14 mouse cellular contexts compared by ENCODE assay signal in genomic region chr5:74880669-74881226, GRCm38 (mm10).
A peak's percentile ranks its signal among the peaks of the same experiment; 100 is the strongest.
DNase-seq lines count a peak whose midpoint lies in the region; ATAC-seq and TF ChIP-seq lines count a peak whose summit lies in the region.
"Had no signal": no experiment of that assay in that cellular context is flagged by ENCODE, and none has a peak within 500 bp of the region (broad histone marks: within the 10 kb centered on the region; RNA-seq: fewer than 3 reads in every experiment).

No protein-coding gene starts in this region.

- no peak overlapping the region for H3K27ac ChIP-seq in neural tube, embryonic 13.5 days (replicated peaks)
- H3K27ac ChIP-seq in intestine, embryonic 16.5 days (ENCODE audit: low read length), result peak overlapping the region; percentile 22; the same call in 1 of the 2 replicates
- H3K27ac ChIP-seq in thymus, adult 2 months (ENCODE audit: control insufficient read depth, insufficient read depth, low read length), result no peak overlapping the region
- H3K27ac ChIP-seq in hindbrain, embryonic 16.5 days (ENCODE audit: low read depth, low read length), result no peak overlapping the region
- H3K27ac ChIP-seq: heart, adult 2 months; hindbrain, embryonic 13.5 days had no signal

- no peaks in the 10 kb centered on the region for H3K36me3 ChIP-seq in neural tube, embryonic 13.5 days
- no peaks in the 10 kb centered on the region for H3K36me3 ChIP-seq in intestine, embryonic 16.5 days (ENCODE audit: control insufficient read depth, insufficient read depth, low read length)
- no peaks in the 10 kb centered on the region for H3K36me3 ChIP-seq in thymus, adult 2 months (ENCODE audit: control insufficient read depth, insufficient read depth, low read length)
- no peaks in the 10 kb centered on the region for H3K36me3 ChIP-seq in hindbrain, embryonic 16.5 days (ENCODE audit: control insufficient read depth, insufficient read depth, low read length)
- H3K36me3 ChIP-seq: hindbrain, embryonic 13.5 days had no signal

- H3K4me1 ChIP-seq in neural tube, embryonic 13.5 days (replicated peaks), result peaks cover 14% of the 10 kb centered on the region
- peaks cover 7% of the 10 kb centered on the region; the same call in 1 of the 2 replicates for H3K4me1 ChIP-seq in intestine, embryonic 16.5 days (ENCODE audit: control insufficient read depth, insufficient read depth, low read length)
- no peaks in the 10 kb centered on the region for H3K4me1 ChIP-seq in thymus, adult 2 months (replicated peaks; ENCODE audit: control insufficient read depth, insufficient read depth, low read length)
- H3K4me1 ChIP-seq in hindbrain, embryonic 16.5 days (ENCODE audit: control insufficient read depth, insufficient read depth, low read depth, low read length), result peaks cover 3% of the 10 kb centered on the region

- TF ChIP-seq POLR2A in thymus, adult 2 months (IDR thresholded peaks at IDR 0.05; ENCODE audit: control insufficient read depth, extremely low read depth, insufficient read depth, low read length, poor library complexity), result no peak

- no peaks in the 10 kb centered on the region for H3K9me3 ChIP-seq in neural tube, embryonic 13.5 days
- no peaks in the 10 kb centered on the region for H3K9me3 ChIP-seq in intestine, embryonic 16.5 days (ENCODE audit: control insufficient read depth, low read length)
- no peaks in the 10 kb centered on the region; the same call in 1 of the 2 replicates for H3K9me3 ChIP-seq in hindbrain, embryonic 16.5 days (ENCODE audit: control insufficient read depth, low read length)
- H3K9me3 ChIP-seq: hindbrain, embryonic 13.5 days had no signal

- intact Hi-C loops in heart, postnatal 10 days (cut with DNase I), result no loop called here

- WGBS in neural tube, embryonic 13.5 days, result 64% methylated on average over 10 of the region's 10 CpGs
- 46% methylated on average over 10 of the region's 10 CpGs for WGBS in intestine, embryonic 16.5 days
- WGBS in thymus, adult 2 months, result 81% methylated on average over 10 of the region's 10 CpGs
- 80% methylated on average over 10 of the region's 10 CpGs for WGBS in hindbrain, embryonic 16.5 days

- no peak overlapping the region for H3K9ac ChIP-seq in neural tube, embryonic 13.5 days
- no peak overlapping the region for H3K9ac ChIP-seq in intestine, embryonic 16.5 days (ENCODE audit: low read depth, low read length)
- no peak overlapping the region for H3K9ac ChIP-seq in hindbrain, embryonic 16.5 days (ENCODE audit: low read depth, low read length)
- H3K9ac ChIP-seq: hindbrain, embryonic 13.5 days had no signal

- no peak overlapping the region for H3K4me3 ChIP-seq in neural tube, embryonic 13.5 days
- H3K4me3 ChIP-seq in intestine, embryonic 16.5 days (ENCODE audit: low read length), result no peak overlapping the region
- no peak overlapping the region for H3K4me3 ChIP-seq in thymus, adult 2 months (ENCODE audit: control insufficient read depth, insufficient read depth, low read length)
- no peak overlapping the region for H3K4me3 ChIP-seq in hindbrain, embryonic 16.5 days (ENCODE audit: low read length)
- H3K4me3 ChIP-seq: heart, adult 2 months; hindbrain, embryonic 13.5 days had no signal

- peak; percentile 86 for ATAC-seq in neural tube, embryonic 13.5 days (ENCODE audit: low read depth)
- peak; percentile 53; the same call in 1 of the 2 replicates for ATAC-seq in intestine, embryonic 16.5 days
- ATAC-seq in hindbrain, embryonic 16.5 days, result no peak
- ATAC-seq: Patski had no signal

- no peak for TF ChIP-seq CTCF in thymus, adult 2 months (IDR thresholded peaks at IDR 0.05; ENCODE audit: borderline replicate concordance, control insufficient read depth, extremely low read depth, insufficient read depth, low read length, poor library complexity)

- H3K4me2 ChIP-seq in neural tube, embryonic 13.5 days, result no peak overlapping the region
- no peak overlapping the region for H3K4me2 ChIP-seq in intestine, embryonic 16.5 days (ENCODE audit: low read depth, low read length)
- H3K4me2 ChIP-seq in hindbrain, embryonic 16.5 days (ENCODE audit: low read length), result no peak overlapping the region
- H3K4me2 ChIP-seq: hindbrain, embryonic 13.5 days had no signal

- H3K27me3 ChIP-seq in neural tube, embryonic 13.5 days, result no peaks in the 10 kb centered on the region
- H3K27me3 ChIP-seq in intestine, embryonic 16.5 days (replicated peaks; ENCODE audit: control insufficient read depth, insufficient read depth, low read length), result no peaks in the 10 kb centered on the region
- no peaks in the 10 kb centered on the region for H3K27me3 ChIP-seq in thymus, adult 2 months (ENCODE audit: control insufficient read depth, insufficient read depth, low read length)
- H3K27me3 ChIP-seq in hindbrain, embryonic 16.5 days (replicated peaks; ENCODE audit: control insufficient read depth, insufficient read depth, low read length), result no peaks in the 10 kb centered on the region
- H3K27me3 ChIP-seq: Patski had no signal

- DNase-seq in heart, adult 11 months, result peak; percentile 67
- no peak for DNase-seq in heart, postnatal 10 days
- no peak for DNase-seq in neural tube, embryonic 10.5 days (ENCODE audit: extremely low spot score, low spot score)
- peak; percentile 46 for DNase-seq in testis, postnatal 10 days (ENCODE audit: low spot score)
- no peak for DNase-seq in thymus, adult 2 months
- DNase-seq: adrenal gland, postnatal 25 days; B cell, adult 2 months; cerebellum, adult 18-20 months; heart, adult 2 months had no signal

Comparison
In these comparisons a context has a peak if more than half of its experiments do, and no peak if none do; other contexts are left out.
1. DNase-seq: peak in heart, adult 11 months (single experiment) and testis, postnatal 10 days (single experiment); none in heart, postnatal 10 days (0 of 2), neural tube, embryonic 10.5 days (single experiment) and thymus, adult 2 months (single experiment).